Comparison of ENCODE assay signal across 8 mouse cellular contexts in the genomic region with DNA sequence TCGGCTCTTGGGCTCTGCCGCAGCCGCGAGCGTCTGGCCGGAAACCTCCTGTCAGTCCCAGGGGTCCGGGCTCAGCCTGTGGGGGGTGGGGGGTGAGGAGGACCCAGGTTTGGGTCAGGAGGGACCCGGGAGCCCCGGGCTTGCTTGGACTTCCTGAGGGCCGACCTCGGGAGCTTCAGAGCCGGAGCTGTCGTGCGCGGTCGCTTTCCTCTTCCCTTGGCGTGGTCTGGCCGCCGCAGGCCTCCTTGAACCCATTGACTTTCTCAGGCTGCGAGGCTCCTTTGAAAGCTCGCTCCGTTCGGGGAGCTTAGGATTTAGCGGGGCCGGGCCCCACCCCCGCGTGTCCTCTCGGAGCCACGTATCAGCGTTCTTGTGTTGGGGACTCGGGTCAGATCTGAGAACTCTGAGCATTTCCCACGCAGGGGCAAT. TPM values are rescaled to one million over a fixed set of nuclear protein-coding genes. Genes with fewer than 3 reads are reported as not detected.
DNase-seq lines count a peak whose midpoint lies in the region; ATAC-seq lines count a peak whose summit lies in the region.

No protein-coding gene starts in this region.

- intact Hi-C loops in heart, postnatal 14 days (cut with DNase I) = loop anchor here (2.0 to 5.0 kb wide), 3 partner anchors 72 to 88 kb away; a partner anchor contains a TSS

- peak; percentile 70 for ATAC-seq in heart, embryonic 14.5 days (ENCODE audit: insufficient number of reproducible peaks, insufficient read depth, low FRiP score, low read depth)
- ATAC-seq in heart, embryonic 16.5 days (replicated peaks; ENCODE audit: extremely low read depth, insufficient read depth, low FRiP score) = peak; percentile 53; the same call in 1 of the 2 replicates
- peak; percentile 23; the same call in 1 of the 2 replicates for ATAC-seq in limb, embryonic 12.5 days (ENCODE audit: insufficient number of reproducible peaks, insufficient read depth, low FRiP score, low TSS enrichment, low read depth)
- ATAC-seq in midbrain, embryonic 14.5 days (ENCODE audit: low FRiP score, low TSS enrichment) = no peak; the same call in 1 of the 2 replicates

- no peaks in the 10 kb centered on the region for H3K36me3 ChIP-seq in heart, embryonic 14.5 days (ENCODE audit: control insufficient read depth, insufficient read depth, low read length)
- H3K36me3 ChIP-seq in heart, embryonic 16.5 days (ENCODE audit: control insufficient read depth, insufficient read depth) = no peaks in the 10 kb centered on the region
- no peaks in the 10 kb centered on the region for H3K36me3 ChIP-seq in limb, embryonic 12.5 days
- no peaks in the 10 kb centered on the region for H3K36me3 ChIP-seq in midbrain, embryonic 14.5 days (ENCODE audit: control insufficient read depth, insufficient read depth, low read length)

- peak overlapping the region; percentile 97 for H3K9ac ChIP-seq in heart, embryonic 14.5 days (ENCODE audit: low read length)
- H3K9ac ChIP-seq in heart, embryonic 16.5 days (ENCODE audit: low read length) = peak overlapping the region; percentile 98
- H3K9ac ChIP-seq in limb, embryonic 12.5 days (replicated peaks) = peak overlapping the region; percentile 95
- H3K9ac ChIP-seq in midbrain, embryonic 14.5 days (replicated peaks; ENCODE audit: low read length) = peak overlapping the region; percentile 91

- WGBS in heart, embryonic 14.5 days = under 1% methylated on average over 29 of the region's 32 CpGs
- WGBS in heart, embryonic 16.5 days = under 1% methylated on average over 32 of the region's 32 CpGs
- under 1% methylated on average over 29 of the region's 32 CpGs for WGBS in limb, embryonic 12.5 days
- WGBS in midbrain, embryonic 14.5 days = under 1% methylated on average over 32 of the region's 32 CpGs

- H3K27ac ChIP-seq in heart, embryonic 14.5 days (replicated peaks in 1 of 2; ENCODE audit: control insufficient read depth in 1 of 2, insufficient read depth in 1 of 2, low read depth in 2 of 2, low read length in 2 of 2) = peak overlapping the region; percentile 94 to 98
- peak overlapping the region; percentile 98 for H3K27ac ChIP-seq in heart, embryonic 16.5 days (ENCODE audit: low read length)
- peak overlapping the region; percentile 98 for H3K27ac ChIP-seq in limb, embryonic 12.5 days
- H3K27ac ChIP-seq in midbrain, embryonic 14.5 days (replicated peaks; ENCODE audit: low read depth, low read length) = peak overlapping the region; percentile 99

- peak overlapping the region; percentile 95 to 96 for H3K4me3 ChIP-seq in heart, embryonic 14.5 days (ENCODE audit: control insufficient read depth in 1 of 2, insufficient read depth in 1 of 2, low read depth in 1 of 2, low read length in 2 of 2)
- H3K4me3 ChIP-seq in heart, embryonic 16.5 days (ENCODE audit: low read length) = peak overlapping the region; percentile 99
- peak overlapping the region; percentile 98 for H3K4me3 ChIP-seq in limb, embryonic 12.5 days (replicated peaks)
- H3K4me3 ChIP-seq in midbrain, embryonic 14.5 days (replicated peaks; ENCODE audit: low read depth, low read length) = peak overlapping the region; percentile 97

- no peak for DNase-seq in heart, postnatal 14 days
- DNase-seq in ES-CJ7 (ENCODE audit: low read depth, low spot score) = peak; percentile 28
- peak; percentile 45 for DNase-seq in c-Kit-positive CD71-positive TER-119-negative erythroid progenitor cells, embryonic 14.5 days (ENCODE audit: low read depth)
- peak; percentile 45 for DNase-seq in midbrain, embryonic 14.5 days
- DNase-seq in testis, postnatal 14 days (ENCODE audit: low spot score) = peak; percentile 58

- peak overlapping the region; percentile 88 for H3K4me2 ChIP-seq in heart, embryonic 14.5 days (ENCODE audit: low read length)
- H3K4me2 ChIP-seq in heart, embryonic 16.5 days (ENCODE audit: low read depth, low read length) = peak overlapping the region; percentile 90
- H3K4me2 ChIP-seq in limb, embryonic 12.5 days = peak overlapping the region; percentile 85
- peak overlapping the region; percentile 94 for H3K4me2 ChIP-seq in midbrain, embryonic 14.5 days (ENCODE audit: low read length)

- no peaks in the 10 kb centered on the region for H3K9me3 ChIP-seq in heart, embryonic 14.5 days (ENCODE audit: control insufficient read depth, low read length)
- H3K9me3 ChIP-seq in heart, embryonic 16.5 days (replicated peaks; ENCODE audit: control insufficient read depth, low read length) = no peaks in the 10 kb centered on the region
- H3K9me3 ChIP-seq in limb, embryonic 12.5 days = no peaks in the 10 kb centered on the region
- no peaks in the 10 kb centered on the region for H3K9me3 ChIP-seq in midbrain, embryonic 14.5 days (ENCODE audit: control insufficient read depth, low read length)

- no peaks in the 10 kb centered on the region; the same call in 1 of the 2 replicates for H3K27me3 ChIP-seq in heart, embryonic 14.5 days (ENCODE audit: control insufficient read depth, insufficient read depth, low read length)
- H3K27me3 ChIP-seq in heart, embryonic 16.5 days (ENCODE audit: control insufficient read depth, insufficient read depth, low read length) = peaks cover 5% of the 10 kb centered on the region
- peaks cover 8% of the 10 kb centered on the region for H3K27me3 ChIP-seq in limb, embryonic 12.5 days
- no peaks in the 10 kb centered on the region for H3K27me3 ChIP-seq in midbrain, embryonic 14.5 days (ENCODE audit: control insufficient read depth, insufficient read depth, low read length)

- H3K4me1 ChIP-seq in heart, embryonic 14.5 days (ENCODE audit: control insufficient read depth in 2 of 2, insufficient read depth in 2 of 2, low read length in 2 of 2) = peaks cover 2 to 17% of the 10 kb centered on the region in 2 experiments; a peak in 3 of 4 replicates
- H3K4me1 ChIP-seq in heart, embryonic 16.5 days (ENCODE audit: control insufficient read depth, insufficient read depth, low read length) = peaks cover 14% of the 10 kb centered on the region
- peaks cover 14% of the 10 kb centered on the region for H3K4me1 ChIP-seq in limb, embryonic 12.5 days (replicated peaks)
- H3K4me1 ChIP-seq in midbrain, embryonic 14.5 days (ENCODE audit: control insufficient read depth, insufficient read depth, low read length) = peaks cover 17% of the 10 kb centered on the region

RNA-seq across cellular contexts. Expression of a gene that starts 0.7 kb away (rescaled TPM):
- 23.8 and 25.2 TPM in 2 replicates for polyA plus RNA-seq in heart, embryonic 14.5 days (2014; fragmentation: Nextera tagmentation; extraction: Ambion mirVana)
- total RNA-seq in heart, postnatal 14 days (2021) = 10 to 100 TPM; 43.0 to 45.3 TPM
- 26.1 and 30.0 TPM in 2 replicates for polyA plus RNA-seq in heart, embryonic 16.5 days (2015; fragmentation: Nextera tagmentation; extraction: Ambion mirVana)
- polyA plus RNA-seq in limb, embryonic 12.5 days (2016; fragmentation: Nextera tagmentation; extraction: Ambion mirVana) = 51.6 and 56.1 TPM in 2 replicates
- polyA plus RNA-seq in midbrain, embryonic 14.5 days (2014; fragmentation: Nextera tagmentation; extraction: Ambion mirVana) = 33.9 and 43.4 TPM in 2 replicates

RNA-seq across cellular contexts. Expression of a gene that starts 41.5 kb away (rescaled TPM):
- 4.7 and 4.8 TPM in 2 replicates for polyA plus RNA-seq in heart, embryonic 14.5 days (2014; fragmentation: Nextera tagmentation; extraction: Ambion mirVana)
- total RNA-seq in heart, postnatal 14 days (2021) = 10 to 100 TPM; 24.1 to 28.0 TPM
- polyA plus RNA-seq in heart, embryonic 16.5 days (2015; fragmentation: Nextera tagmentation; extraction: Ambion mirVana) = 4.9 TPM in 2 replicates
- 9.2 and 10.0 TPM in 2 replicates for polyA plus RNA-seq in limb, embryonic 12.5 days (2016; fragmentation: Nextera tagmentation; extraction: Ambion mirVana)
- 3.1 and 4.4 TPM in 2 replicates for polyA plus RNA-seq in midbrain, embryonic 14.5 days (2014; fragmentation: Nextera tagmentation; extraction: Ambion mirVana)

Comparison
In these comparisons a context has a peak if more than half of its experiments do, and no peak if none do; other contexts are left out.
1. DNase-seq: peak in ES-CJ7 (single experiment), c-Kit-positive CD71-positive TER-119-negative erythroid progenitor cells, embryonic 14.5 days (single experiment), midbrain, embryonic 14.5 days (single experiment) and testis, postnatal 14 days (single experiment); none in heart, postnatal 14 days (0 of 2).
2. Peak in every context shown above with its lines, with median percentiles within 50 percentile points of each other: H3K27ac ChIP-seq, H3K4me2 ChIP-seq, H3K4me3 ChIP-seq and H3K9ac ChIP-seq.